Mouse (Mus musculus) stomach, postnatal 0 days (tissue): ENCODE results near the gene Btbd9.

ENCODE experiments used
- CTCF ChIP-seq: IDR thresholded peaks from 2 replicates; pipeline ENCODE4 v1.5.1; 2016; ENCODE audit warnings: antibody characterized with exemption, low read depth, mild to moderate bottlenecking, moderate library complexity
- EP300 ChIP-seq: optimal IDR thresholded peaks from 2 replicates; pipeline ENCODE3; 2016; ENCODE audit warnings: antibody characterized with exemption

GRCm38 (mm10) chr17:30564971-30565370 is 11.3 kb downstream of the Btbd9 start:
- TF ChIP-seq CTCF (no peak), EP300 (no peak)
